Mouse (Mus musculus) bone marrow, adult 2 months (tissue): ENCODE data around the gene Lsg1.

Experiments used
- CTCF ChIP-seq: fragments of 200-500 bp; IDR thresholded peaks from 2 replicates; pipeline ENCODE4 v1.5.1; 2011; ENCODE audit warnings: low read length, control low read depth; ENCODE audit not compliant: control insufficient read depth, insufficient read depth
- POLR2A ChIP-seq: fragments of 200-500 bp; IDR thresholded peaks from 2 replicates; pipeline ENCODE4 v1.6.1; 2011; ENCODE audit warnings: low read depth, mild to moderate bottlenecking, control low read depth, low read length, borderline replicate concordance; ENCODE audit not compliant: control insufficient read depth

DNA sequence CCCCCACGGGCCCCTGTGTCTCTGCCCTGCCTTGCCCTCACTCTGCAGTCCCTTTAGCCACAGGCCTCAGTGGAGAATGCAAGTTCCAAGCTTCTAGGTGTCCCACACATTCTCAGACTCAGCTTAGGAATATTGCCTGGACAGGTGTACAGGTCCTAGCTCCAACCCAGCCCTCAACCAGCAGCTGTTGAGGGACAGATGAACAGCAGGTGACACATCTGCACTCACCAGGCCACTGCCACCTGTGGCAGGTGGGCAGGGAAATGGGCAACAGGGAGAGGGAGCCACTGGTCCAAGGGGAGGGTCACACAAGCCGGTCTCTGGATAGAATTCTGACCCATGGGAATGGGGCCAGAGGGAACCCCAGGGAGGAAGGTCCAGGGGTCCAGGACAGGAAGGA lies 59.5 kb downstream of the Lsg1 start:
- TF ChIP-seq CTCF: no peak
- TF ChIP-seq POLR2A: no peak
